Mouse (Mus musculus): Measurements from ENCODE around the gene Alad.

Gene Alad

GRCm38 (mm10) chr4:62517538-62518415, 1.9 kb downstream of the Alad start:
- DNase-seq (ENCODE audit: extremely low spot score, low read depth, low spot score): no peak

GRCm38 (mm10) chr4:62517046-62517445, 2.7 kb downstream of the Alad start:
- DNase-seq (ENCODE audit: extremely low spot score, low read depth, low spot score): no peak

DNA sequence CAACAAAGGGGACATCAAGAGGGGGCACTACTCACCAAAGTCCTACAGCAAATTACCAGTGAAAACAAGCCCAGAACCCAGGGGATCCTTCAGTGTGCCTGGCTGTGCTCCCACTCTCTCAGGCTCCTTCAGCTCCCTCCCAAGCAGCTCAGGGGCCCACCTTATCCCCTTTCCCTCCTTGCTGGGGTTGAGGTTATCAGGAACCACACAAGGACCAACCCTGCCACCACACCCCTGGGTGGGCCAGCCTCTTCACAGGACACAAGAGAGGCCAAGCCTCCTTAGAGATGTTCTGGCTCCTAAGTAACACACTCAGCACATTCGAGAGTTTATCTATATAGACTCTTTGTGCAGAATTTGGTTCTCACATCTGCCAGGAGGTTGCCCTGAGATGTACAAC, 3.1 kb downstream of the Alad start:
- no peak for DNase-seq (ENCODE audit: extremely low spot score, low read depth, low spot score)

- DNase-seq (ENCODE audit: extremely low spot score, low read depth, low spot score): no peak
Measured at GRCm38 (mm10) chr4:62516079-62516478, 3.6 kb downstream of the Alad start.

- no peak for DNase-seq (ENCODE audit: extremely low spot score, low read depth, low spot score)
Measured at GRCm38 (mm10) chr4:62515490-62515889, 4.2 kb downstream of the Alad start.

- DNase-seq (ENCODE audit: extremely low spot score, low read depth, low spot score): no peak
Measured at GRCm38 (mm10) chr4:62514995-62515394, 4.7 kb downstream of the Alad start.

GRCm38 (mm10) chr4:62513998-62514506, 5.7 kb downstream of the Alad start:
- DNase-seq (ENCODE audit: extremely low spot score, low read depth, low spot score): no peak

DNA sequence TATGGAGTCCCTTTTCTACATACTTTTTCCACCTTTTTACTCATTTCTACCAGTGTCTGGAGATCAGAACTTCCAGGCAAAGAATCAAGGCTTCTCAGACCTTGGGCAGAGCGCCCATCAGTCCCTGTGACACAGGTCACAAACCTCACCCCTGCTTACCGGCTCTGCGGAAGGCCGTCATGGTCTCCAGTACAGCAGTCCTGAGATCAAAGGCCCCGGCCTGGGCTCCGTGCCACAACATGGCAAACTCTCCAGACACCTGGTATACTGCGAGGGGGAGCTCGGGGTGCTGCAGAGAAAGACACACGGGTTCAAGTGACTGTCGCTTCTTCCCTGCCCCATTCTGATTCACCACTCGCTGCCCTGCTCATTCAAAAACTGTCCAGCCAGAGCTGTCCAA, 9.8 kb downstream of the Alad start:
- DNase-seq (ENCODE audit: extremely low spot score, low read depth, low spot score): no peak

DNA sequence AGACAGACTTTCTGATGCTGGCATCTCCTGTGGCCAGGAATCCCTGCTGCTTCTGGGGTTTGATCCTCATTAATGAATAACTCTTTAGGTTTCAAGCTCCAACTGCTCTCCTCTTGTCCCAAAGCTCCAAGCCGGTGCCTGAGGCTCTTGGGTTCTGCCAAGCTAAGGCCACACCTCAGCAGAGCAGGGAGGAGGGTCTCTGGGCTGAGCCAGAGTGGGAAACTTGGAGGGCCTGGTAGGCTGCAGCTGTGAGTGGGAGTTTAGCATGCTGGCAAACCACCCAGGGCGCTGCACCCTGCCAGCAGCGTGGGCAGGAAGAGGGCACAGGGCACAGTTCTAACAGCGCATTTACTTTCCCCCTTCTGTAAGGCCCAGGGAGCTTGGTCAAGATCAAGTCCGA, 10.9 kb downstream of the Alad start:
- DNase-seq (ENCODE audit: extremely low spot score, low read depth, low spot score): no peak

GRCm38 (mm10) chr4:62506798-62507197, 12.9 kb downstream of the Alad start:
- no peak for DNase-seq (ENCODE audit: extremely low spot score, low read depth, low spot score)

DNA sequence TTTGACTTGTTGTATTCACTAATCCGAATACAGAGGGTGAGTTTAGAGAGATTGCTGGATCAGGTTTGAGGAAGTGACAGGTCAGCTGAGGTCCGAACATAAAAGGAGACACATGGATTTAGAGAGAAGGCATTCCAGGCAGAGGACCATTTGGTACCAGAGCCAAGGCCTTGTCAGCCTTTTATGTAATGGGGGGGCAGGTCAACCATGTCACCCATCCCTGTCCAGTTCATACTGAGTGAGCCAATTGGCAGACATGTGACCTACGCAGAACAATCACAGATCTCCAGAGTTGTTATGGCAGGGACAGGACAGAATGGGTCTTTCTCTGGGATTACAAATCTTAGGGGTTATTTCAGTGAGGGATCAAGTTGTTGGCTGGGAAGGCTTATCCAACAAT, 13.7 kb downstream of the Alad start:
- no peak for DNase-seq (ENCODE audit: extremely low spot score, low read depth, low spot score)

GRCm38 (mm10) chr4:62503374-62503970, 16.2 kb downstream of the Alad start, which contains the start of gene Hdhd3:
TSS of gene Hdhd3 (minus strand) at chr4:62503467.
- no peak for DNase-seq (ENCODE audit: extremely low spot score, low read depth, low spot score)

GRCm38 (mm10) chr4:62502969-62503368, 16.7 kb downstream of the Alad start:
- no peak for DNase-seq (ENCODE audit: extremely low spot score, low read depth, low spot score)

- no peak for DNase-seq (ENCODE audit: extremely low spot score, low read depth, low spot score)
Measured at GRCm38 (mm10) chr4:62501964-62502732, 17.6 kb downstream of the Alad start.

- DNase-seq (ENCODE audit: extremely low spot score, low read depth, low spot score): no peak
Measured at GRCm38 (mm10) chr4:62501534-62501933, 18.2 kb downstream of the Alad start.

DNA sequence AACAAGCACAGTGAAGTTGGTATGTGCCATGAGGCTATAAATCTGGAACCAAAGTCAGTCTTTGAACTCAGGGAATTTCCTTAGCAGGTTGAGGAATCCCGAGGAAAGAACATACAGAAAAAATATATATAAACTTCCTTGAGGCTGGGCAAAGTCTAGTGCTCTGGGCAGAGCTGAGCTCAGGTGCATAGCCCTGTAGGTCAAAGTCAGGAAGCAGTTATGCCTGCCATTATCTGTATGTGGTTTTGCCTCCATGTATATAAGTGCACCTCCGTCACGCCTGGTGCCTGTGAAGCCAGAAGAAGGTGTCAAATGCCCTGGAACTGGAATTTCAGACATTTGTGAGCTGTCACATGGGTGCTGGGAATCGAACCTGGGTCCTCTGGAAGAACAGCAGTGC, 18.9 kb downstream of the Alad start:
- DNase-seq (ENCODE audit: extremely low spot score, low read depth, low spot score): no peak

DNA sequence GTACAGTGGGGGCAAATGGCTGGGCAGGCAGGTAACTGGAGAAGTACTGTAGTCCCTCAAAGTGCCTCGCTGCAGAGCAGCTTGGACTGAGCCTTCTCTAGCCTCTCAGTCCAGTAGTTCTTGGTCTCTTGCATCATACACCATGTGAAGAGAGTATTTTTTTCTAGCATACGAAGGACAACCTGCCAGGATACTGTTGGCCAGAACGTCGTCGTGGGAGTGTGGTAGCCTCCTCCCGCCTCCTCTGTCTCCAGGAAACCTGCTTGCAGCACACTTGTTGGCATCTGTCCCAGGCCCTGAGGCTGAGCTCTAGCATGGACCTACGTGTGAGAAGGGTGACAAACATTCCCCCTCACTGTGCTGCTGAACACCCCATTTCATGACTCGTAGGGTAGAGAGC, 22.9 kb downstream of the Alad start:
- no peak for DNase-seq (ENCODE audit: extremely low spot score, low read depth, low spot score)

DNA sequence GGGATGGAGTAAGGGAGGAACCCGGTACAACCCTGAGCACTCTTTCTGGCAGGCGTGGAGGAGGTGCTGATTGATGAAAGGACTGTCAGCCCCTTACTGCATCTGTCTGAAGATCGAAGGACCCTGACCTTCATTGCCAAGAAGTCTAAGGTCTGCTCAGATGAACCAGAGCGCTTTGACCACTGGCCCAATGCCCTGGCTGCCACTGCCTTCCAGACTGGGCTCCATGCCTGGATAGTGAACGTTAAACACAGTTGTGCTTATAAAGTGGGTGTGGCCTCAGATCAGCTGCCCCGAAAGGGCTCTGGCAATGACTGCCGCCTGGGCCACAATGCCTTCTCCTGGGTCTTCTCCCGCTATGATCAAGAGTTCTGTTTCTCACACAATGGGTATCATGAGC, 23.8 kb downstream of the Alad start:
- no peak for DNase-seq (ENCODE audit: extremely low spot score, low read depth, low spot score)

GRCm38 (mm10) chr4:62494230-62494629, 25.5 kb downstream of the Alad start:
- DNase-seq (ENCODE audit: extremely low spot score, low read depth, low spot score): no peak

DNA sequence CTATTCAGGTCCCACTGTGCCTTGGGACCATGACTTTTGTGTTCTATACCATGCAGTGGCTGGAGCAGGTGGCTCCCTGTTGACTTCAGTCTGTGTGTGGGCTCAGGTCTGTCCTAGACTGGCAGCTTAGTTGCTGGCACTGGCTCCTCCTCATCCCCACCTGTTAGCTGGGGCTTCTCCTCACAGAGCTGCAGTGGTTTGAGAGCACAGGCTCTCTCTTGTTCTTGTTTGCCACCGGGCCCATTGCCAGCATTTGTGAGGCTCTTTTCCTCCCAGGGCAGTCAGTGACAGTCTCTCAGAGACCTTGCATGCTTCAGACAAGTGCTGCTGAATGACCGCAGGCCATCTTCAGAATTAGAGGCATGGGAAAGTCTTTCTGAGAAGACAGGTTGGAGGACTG, 27.0 kb downstream of the Alad start:
- no peak for DNase-seq (ENCODE audit: extremely low spot score, low read depth, low spot score)

DNA sequence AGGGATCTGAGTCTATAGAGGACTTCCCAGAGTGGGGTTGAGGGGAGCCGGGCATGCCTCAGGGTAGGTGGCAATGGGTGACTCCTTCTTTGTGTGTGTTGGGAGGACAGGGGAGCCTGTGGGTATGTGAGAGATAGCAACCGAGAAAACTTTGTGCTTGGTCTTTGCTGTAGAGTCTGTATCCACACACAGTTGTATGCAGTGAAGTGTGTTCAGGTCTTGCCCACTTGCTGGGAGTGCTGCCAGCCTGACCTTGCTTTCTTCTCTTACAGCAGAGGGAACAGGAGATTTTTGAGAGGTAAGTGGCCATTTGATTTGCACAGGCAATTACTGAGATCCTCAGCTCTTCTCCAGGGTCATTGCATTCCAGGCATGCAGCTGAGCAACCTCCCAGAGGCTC, 31.8 kb downstream of the Alad start:
- no peak for DNase-seq (ENCODE audit: extremely low spot score, low read depth, low spot score)

GRCm38 (mm10) chr4:62487172-62487571, 32.5 kb downstream of the Alad start:
- no peak for DNase-seq (ENCODE audit: extremely low spot score, low read depth, low spot score)

Data from hindlimb bud, embryonic 11.5 days (tissue).